Mouse (Mus musculus) Patski (cell line): ENCODE measurements at regions not wholly inside any gene's neighbourhood (a gene's known extent, or its start where the extent isn't known, plus 50 kb on each side); places are given as distances from the start of the nearest gene placed in this dataset.
"Not testable (repeated sequence)": the region's sequence is repeated elsewhere in the genome, so short reads cannot be mapped to it uniquely, and the experiment has no call there.

Experiments
- ATAC-seq: fragments of 100-300 bp; one replicate; pipeline ENCODE4 v1.8.0; 2021
- CTCF ChIA-PET: fragments of 350-600 bp; sonication (Branson Sonifier 250); formaldehyde crosslinking; loops from one replicate; lab custom pipeline; 2022; ENCODE audit warnings: inconsistent platforms; lab: Charles Lee
- POLR2A ChIA-PET: fragments of 350-600 bp; sonication (Branson Sonifier 250); formaldehyde crosslinking; loops from one replicate; lab custom pipeline; 2022; ENCODE audit warnings: antibody characterized with exemption, inconsistent platforms; lab: Charles Lee
- DNase-seq: peaks from one replicate; pipeline ENCODE4 v3.0.0-alpha.2; 2011; ENCODE audit warnings: low read depth, low spot score
- H3K27me3 ChIP-seq: fragments of 371-371 bp; one replicate; pipeline ENCODE4 v1.5.1; 2021
- CTCF ChIP-seq: fragments of 100-300 bp; IDR thresholded peaks from one replicate; pipeline ENCODE4 v1.5.1; 2021
- in situ Hi-C: fragments of 300-500 bp; cut with MboI; formaldehyde crosslinking; loops from 3 replicates; pipeline ENCODE4 v1.11.1; 2018; ENCODE audit warnings: low pct_unique_long_range_greater_than_20kb, mixed read lengths

DNA sequence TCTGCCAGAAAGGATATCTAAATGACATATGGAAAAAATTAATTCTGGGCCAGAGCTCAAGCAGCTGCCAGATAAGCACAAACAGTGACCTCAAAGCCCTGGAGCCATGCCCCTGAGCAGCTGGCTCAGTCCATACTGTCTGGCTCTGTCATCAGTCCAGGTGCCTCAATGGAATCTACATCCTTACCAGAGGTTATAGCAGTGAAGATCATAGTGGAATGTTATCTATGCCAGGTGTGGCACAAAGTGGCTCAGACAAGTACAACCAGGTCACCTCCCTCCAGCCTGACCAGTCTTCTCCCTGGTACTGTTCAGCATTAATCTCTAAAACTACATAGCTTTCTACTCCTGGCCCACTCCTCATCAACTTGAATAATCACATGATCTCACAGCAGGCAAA lies 64.4 kb upstream of the Prl2c3 start:
- H3K27me3 ChIP-seq: no peaks in the 10 kb centered on the region
- ATAC-seq (peak; percentile 24), DNase-seq (no peak)
- ChIA-PET POLR2A (interaction anchor here (0.6 kb wide), 1 partner anchor 513 kb away, joined by 3 read pairs; no protein-coding TSS in a partner anchor), CTCF (interaction anchor here (0.8 to 1.4 kb wide), 2 partner anchors 11 kb away, joined by 3 read pairs; no protein-coding TSS in a partner anchor)
- TF ChIP-seq CTCF: no peak
- in situ Hi-C loops: no loop called here

DNA sequence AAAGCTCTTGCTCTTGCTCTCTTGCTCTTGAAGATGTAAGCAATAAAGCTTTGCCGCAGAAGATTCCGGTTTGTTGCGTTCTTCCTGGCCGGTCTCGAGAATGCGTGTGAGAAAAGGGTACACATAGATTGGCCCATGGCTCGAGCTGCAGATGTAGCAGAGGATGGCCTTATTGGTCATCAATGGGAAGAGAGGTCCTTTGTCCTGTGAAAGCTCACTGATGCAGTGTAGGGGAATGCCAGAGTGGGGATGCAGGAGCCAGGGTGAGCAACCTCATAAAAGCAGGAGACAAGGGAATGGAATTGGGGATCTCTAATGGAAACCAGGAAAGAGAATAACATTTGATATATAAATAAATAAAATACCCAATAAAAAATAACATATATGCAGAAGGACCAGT lies 63.7 kb upstream of the Prl2c3 start:
- ATAC-seq: peak; percentile 9
- DNase-seq, CTCF ChIA-PET, H3K27me3 ChIP-seq, in situ Hi-C loops, POLR2A ChIA-PET: not testable (repeated sequence)

DNA sequence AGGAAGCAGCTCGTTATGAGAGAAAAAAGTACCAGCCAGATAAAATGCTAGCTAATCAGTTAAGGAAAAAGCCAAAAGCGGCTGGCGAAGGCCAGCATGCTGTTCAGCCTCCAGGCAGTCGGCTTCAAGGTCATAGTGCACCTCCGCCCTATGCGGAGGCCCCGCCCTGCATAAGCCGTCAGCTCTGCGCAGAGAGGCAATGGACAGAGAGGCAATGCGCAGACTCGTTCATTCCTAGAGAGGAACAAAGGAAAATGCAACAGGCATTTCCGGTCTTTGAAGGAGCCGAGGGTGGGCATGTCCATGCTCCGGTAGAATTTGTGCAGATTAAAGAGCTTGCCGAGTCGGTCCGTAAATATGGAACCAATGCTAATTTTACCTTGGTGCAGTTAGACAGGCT lies 61.1 kb upstream of the Prl2c3 start:
- H3K27me3 ChIP-seq, CTCF ChIA-PET, in situ Hi-C loops, POLR2A ChIA-PET, ATAC-seq, DNase-seq: not testable (repeated sequence)

DNA sequence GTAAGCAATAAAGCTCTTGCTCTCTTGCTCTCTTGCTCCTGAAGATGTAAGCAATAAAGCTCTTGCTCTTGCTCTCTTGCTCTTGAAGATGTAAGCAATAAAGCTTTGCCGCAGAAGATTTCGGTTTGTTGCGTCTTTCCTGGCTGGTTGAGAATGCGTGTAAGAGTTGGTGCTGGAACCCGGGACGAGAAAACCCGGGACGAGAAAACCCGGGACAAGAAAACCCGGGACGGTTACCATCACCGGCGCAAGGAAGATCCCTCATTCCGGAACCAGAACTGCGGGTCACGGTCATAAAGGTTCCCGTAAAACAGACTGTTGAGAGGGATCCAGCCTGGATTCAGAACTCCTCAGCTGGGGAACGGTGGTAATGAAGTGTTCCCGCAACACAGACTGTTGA lies 60.1 kb upstream of the Prl2c3 start:
- POLR2A ChIA-PET, DNase-seq, ATAC-seq, H3K27me3 ChIP-seq, in situ Hi-C loops: not testable (repeated sequence)
- CTCF ChIA-PET: interaction anchor here (1.7 kb wide), 1 partner anchor 22 kb away, joined by 4 read pairs; no protein-coding TSS in a partner anchor
